ENCODE assay signal across 8 mouse cellular contexts in the genomic region with DNA sequence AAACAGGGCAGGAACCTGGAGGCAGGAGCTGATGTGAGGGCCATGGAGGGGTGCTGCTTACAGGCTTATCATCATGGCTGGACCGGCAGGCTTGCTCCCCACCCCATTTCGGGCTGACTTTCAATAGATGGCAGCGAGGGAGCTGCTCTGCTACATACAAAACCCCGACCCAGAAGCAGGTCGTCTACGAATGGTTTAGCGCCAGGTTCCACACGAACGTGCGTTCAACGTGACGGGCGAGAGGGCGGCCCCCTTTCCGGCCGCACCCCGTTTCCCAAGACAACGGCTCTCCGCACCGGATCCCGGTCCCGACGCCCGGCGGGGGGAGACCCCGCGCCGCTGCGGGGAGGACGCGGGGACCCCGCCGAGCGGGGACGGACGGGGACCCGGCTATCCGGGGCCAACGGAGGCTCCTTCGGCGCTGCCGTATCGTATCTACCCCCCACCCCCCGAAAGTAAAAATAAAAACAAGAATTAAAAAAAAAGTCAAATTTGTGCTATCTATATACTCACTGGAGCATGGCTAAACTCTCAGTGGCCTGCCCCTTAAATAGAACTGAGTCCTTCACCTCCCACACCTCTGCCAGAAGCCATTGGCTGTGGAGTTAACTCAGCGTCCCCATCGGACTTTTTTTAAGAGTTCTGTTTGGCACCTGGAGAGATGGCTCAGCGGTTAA. TPM values are rescaled to one million over a fixed set of nuclear protein-coding genes. Genes with fewer than 3 reads are reported as not detected.
DNase-seq lines count a peak whose midpoint lies in the region; ATAC-seq and TF ChIP-seq lines count a peak whose summit lies in the region.

No protein-coding gene starts in this region.

- peak overlapping the region; percentile 51 for H3K4me3 ChIP-seq in kidney, embryonic 15.5 days (replicated peaks)
- H3K4me3 ChIP-seq in forebrain, embryonic 16.5 days (replicated peaks; ENCODE audit: low read length): peak overlapping the region; percentile 47
- H3K4me3 ChIP-seq in liver, embryonic 14.5 days (ENCODE audit: insufficient read depth in 1 of 2, low read depth in 2 of 2, low read length in 2 of 2): peak overlapping the region; percentile 64
- H3K4me3 ChIP-seq in stomach, embryonic 15.5 days (replicated peaks): peak overlapping the region; percentile 48

- no peak overlapping the region for H3K27ac ChIP-seq in kidney, embryonic 15.5 days
- no peak overlapping the region for H3K27ac ChIP-seq in forebrain, embryonic 16.5 days (ENCODE audit: low read length)
- H3K27ac ChIP-seq in liver, embryonic 14.5 days: peak overlapping the region; percentile 25; the same call in 1 of the 2 replicates
- no peak overlapping the region for H3K27ac ChIP-seq in stomach, embryonic 15.5 days

- TF ChIP-seq CTCF in liver, embryonic 14.5 days (IDR thresholded peaks at IDR 0.05; ENCODE audit: low read depth): no peak

- ATAC-seq in kidney, embryonic 15.5 days (replicated peaks; ENCODE audit: low FRiP score): peak; percentile 66
- no peak for ATAC-seq in forebrain, embryonic 16.5 days
- ATAC-seq in liver, embryonic 14.5 days (ENCODE audit: insufficient read depth): peak; percentile 81
- ATAC-seq in stomach, embryonic 15.5 days (ENCODE audit: insufficient read depth, low FRiP score, low read depth): 0 out of 2 replicates have a peak, but pooled peaks have one; percentile 52

- no peak for TF ChIP-seq EP300 in liver, embryonic 14.5 days (IDR thresholded peaks at IDR 0.05; ENCODE audit: low read depth)

- H3K27me3 ChIP-seq in kidney, embryonic 15.5 days: peaks cover 12% of the 10 kb centered on the region; the same call in 1 of the 2 replicates
- no peaks in the 10 kb centered on the region for H3K27me3 ChIP-seq in forebrain, embryonic 16.5 days (replicated peaks; ENCODE audit: control insufficient read depth, insufficient read depth, low read length)
- H3K27me3 ChIP-seq in liver, embryonic 14.5 days (ENCODE audit: control insufficient read depth, insufficient read depth, low read length): no peaks in the 10 kb centered on the region
- no peaks in the 10 kb centered on the region; the same call in 1 of the 2 replicates for H3K27me3 ChIP-seq in stomach, embryonic 15.5 days (replicated peaks)

- no peak for DNase-seq in kidney, postnatal 36 days
- DNase-seq in MEL-GATA-1-ER (ENCODE audit: extremely low read depth, low read depth): peak; percentile 30
- no peak for DNase-seq in liver, embryonic 14.5 days (ENCODE audit: low read depth in 3 of 3, low spot score in 3 of 3)
- DNase-seq in gastrocnemius, postnatal 10 days: no peak
- no peak for DNase-seq in urinary bladder, postnatal 10 days (ENCODE audit: low spot score)

- no peaks in the 10 kb centered on the region for H3K36me3 ChIP-seq in kidney, embryonic 15.5 days
- no peaks in the 10 kb centered on the region for H3K36me3 ChIP-seq in forebrain, embryonic 16.5 days (ENCODE audit: control insufficient read depth, insufficient read depth)
- H3K36me3 ChIP-seq in liver, embryonic 14.5 days (replicated peaks; ENCODE audit: control insufficient read depth, insufficient read depth, low read depth): no peaks in the 10 kb centered on the region
- H3K36me3 ChIP-seq in stomach, embryonic 15.5 days: no peaks in the 10 kb centered on the region

- H3K4me2 ChIP-seq in kidney, embryonic 15.5 days: peak overlapping the region; percentile 89
- H3K4me2 ChIP-seq in forebrain, embryonic 16.5 days (ENCODE audit: low read length): peak overlapping the region; percentile 81
- H3K4me2 ChIP-seq in liver, embryonic 14.5 days (ENCODE audit: low read depth): peak overlapping the region; percentile 95
- peak overlapping the region; percentile 87 for H3K4me2 ChIP-seq in stomach, embryonic 15.5 days

- WGBS in kidney, embryonic 15.5 days: 1% methylated on average over 47 of the region's 47 CpGs
- WGBS in forebrain, embryonic 16.5 days: 1% methylated on average over 47 of the region's 47 CpGs
- WGBS in liver, embryonic 14.5 days (ENCODE audit: insufficient replicate concordance): 2% methylated on average over 45 of the region's 47 CpGs
- WGBS in stomach, embryonic 15.5 days: 2% methylated on average over 47 of the region's 47 CpGs

- peak overlapping the region; percentile 41 for H3K9ac ChIP-seq in kidney, embryonic 15.5 days
- H3K9ac ChIP-seq in forebrain, embryonic 16.5 days (replicated peaks; ENCODE audit: low read depth, low read length): peak overlapping the region; percentile 59
- H3K9ac ChIP-seq in liver, embryonic 14.5 days (replicated peaks): peak overlapping the region; percentile 72
- 0 out of 2 replicates have a peak overlapping the region, but pooled peaks have one; percentile 6 for H3K9ac ChIP-seq in stomach, embryonic 15.5 days

- H3K4me1 ChIP-seq in kidney, embryonic 15.5 days: 0 out of 2 replicates have a peak, but pooled peaks cover 5% of the 10 kb centered on the region
- peaks cover 11% of the 10 kb centered on the region; the same call in 1 of the 2 replicates for H3K4me1 ChIP-seq in forebrain, embryonic 16.5 days (replicated peaks; ENCODE audit: control insufficient read depth, insufficient read depth, low read length)
- peaks cover 2 to 13% of the 10 kb centered on the region in 2 experiments; a peak in 3 of 4 replicates for H3K4me1 ChIP-seq in liver, embryonic 14.5 days (replicated peaks; ENCODE audit: control insufficient read depth in 2 of 2, insufficient read depth in 2 of 2, low read length in 1 of 2)
- H3K4me1 ChIP-seq in stomach, embryonic 15.5 days: no peaks in the 10 kb centered on the region

- no peaks in the 10 kb centered on the region for H3K9me3 ChIP-seq in kidney, embryonic 15.5 days (replicated peaks)
- no peaks in the 10 kb centered on the region for H3K9me3 ChIP-seq in forebrain, embryonic 16.5 days (ENCODE audit: control insufficient read depth, low read length)
- H3K9me3 ChIP-seq in liver, embryonic 14.5 days (ENCODE audit: control insufficient read depth, low read length): no peaks in the 10 kb centered on the region
- no peaks in the 10 kb centered on the region for H3K9me3 ChIP-seq in stomach, embryonic 15.5 days

RNA-seq across cellular contexts. Expression of a gene that starts 9.5 kb away (rescaled TPM):
- polyA plus RNA-seq in kidney, embryonic 15.5 days (2015; fragmentation: Nextera tagmentation; extraction: Ambion mirVana): 51.0 and 56.6 TPM in 2 replicates
- polyA plus RNA-seq in forebrain, embryonic 16.5 days (2015; fragmentation: Nextera tagmentation; extraction: Ambion mirVana): 30.8 and 32.6 TPM in 2 replicates
- 21.9 and 28.1 TPM in 2 replicates for polyA plus RNA-seq in liver, embryonic 14.5 days (2012; rRNA removed)
- polyA plus RNA-seq in liver, embryonic 14.5 days (2014; fragmentation: Nextera tagmentation; extraction: Ambion mirVana): 52.5 and 59.9 TPM in 2 replicates
- polyA plus RNA-seq in stomach, embryonic 15.5 days (2015; fragmentation: Nextera tagmentation; extraction: Ambion mirVana): 77.1 and 92.8 TPM in 2 replicates
- 10 to 100 TPM in 1 of 2 experiments, 1 to 10 TPM in 1; 6.7 to 10.3 TPM for total RNA-seq in gastrocnemius, postnatal 10 days (2021)

RNA-seq across cellular contexts. Expression of a gene that starts 32.1 kb away (rescaled TPM):
- polyA plus RNA-seq in kidney, embryonic 15.5 days (2015; fragmentation: Nextera tagmentation; extraction: Ambion mirVana): 98.1 and 106 TPM in 2 replicates
- polyA plus RNA-seq in forebrain, embryonic 16.5 days (2015; fragmentation: Nextera tagmentation; extraction: Ambion mirVana): 74.3 and 79.7 TPM in 2 replicates
- polyA plus RNA-seq in liver, embryonic 14.5 days (2012; rRNA removed): 33.4 and 43.4 TPM in 2 replicates
- polyA plus RNA-seq in liver, embryonic 14.5 days (2014; fragmentation: Nextera tagmentation; extraction: Ambion mirVana): 64.1 and 65.4 TPM in 2 replicates
- 86.2 and 94.3 TPM in 2 replicates for polyA plus RNA-seq in stomach, embryonic 15.5 days (2015; fragmentation: Nextera tagmentation; extraction: Ambion mirVana)
- total RNA-seq in gastrocnemius, postnatal 10 days (2021): 10 to 100 TPM; 42.8 to 43.2 TPM

RNA-seq across cellular contexts. Expression of a gene that starts 53.4 kb away (rescaled TPM):
- polyA plus RNA-seq in kidney, embryonic 15.5 days (2015; fragmentation: Nextera tagmentation; extraction: Ambion mirVana): 45.8 and 47.9 TPM in 2 replicates
- polyA plus RNA-seq in forebrain, embryonic 16.5 days (2015; fragmentation: Nextera tagmentation; extraction: Ambion mirVana): 93.1 and 109 TPM in 2 replicates
- 330 and 468 TPM in 2 replicates for polyA plus RNA-seq in liver, embryonic 14.5 days (2012; rRNA removed)
- 596 and 611 TPM in 2 replicates for polyA plus RNA-seq in liver, embryonic 14.5 days (2014; fragmentation: Nextera tagmentation; extraction: Ambion mirVana)
- 184 and 224 TPM in 2 replicates for polyA plus RNA-seq in stomach, embryonic 15.5 days (2015; fragmentation: Nextera tagmentation; extraction: Ambion mirVana)
- total RNA-seq in gastrocnemius, postnatal 10 days (2021): 10 to 100 TPM; 25.3 to 27.2 TPM

RNA-seq across cellular contexts. Expression of a gene that starts 55.1 kb away (rescaled TPM):
- 82.7 and 87.5 TPM in 2 replicates for polyA plus RNA-seq in kidney, embryonic 15.5 days (2015; fragmentation: Nextera tagmentation; extraction: Ambion mirVana)
- polyA plus RNA-seq in forebrain, embryonic 16.5 days (2015; fragmentation: Nextera tagmentation; extraction: Ambion mirVana): 62.7 and 70.3 TPM in 2 replicates
- 15.3 and 17.6 TPM in 2 replicates for polyA plus RNA-seq in liver, embryonic 14.5 days (2012; rRNA removed)
- polyA plus RNA-seq in liver, embryonic 14.5 days (2014; fragmentation: Nextera tagmentation; extraction: Ambion mirVana): 42.6 and 43.4 TPM in 2 replicates
- 73.3 and 79.9 TPM in 2 replicates for polyA plus RNA-seq in stomach, embryonic 15.5 days (2015; fragmentation: Nextera tagmentation; extraction: Ambion mirVana)
- total RNA-seq in gastrocnemius, postnatal 10 days (2021): 10 to 100 TPM; 25.1 to 32.1 TPM

Comparison
In these comparisons a context has a peak if more than half of its experiments do, and no peak if none do; other contexts are left out.
1. H3K9ac ChIP-seq: peak in every context shown above with its lines; median percentile 72 in liver, embryonic 14.5 days; 59 in forebrain, embryonic 16.5 days; 41 in kidney, embryonic 15.5 days; 6 in stomach, embryonic 15.5 days.